Mouse (Mus musculus) heart, adult 18-20 months (tissue): Measurements from ENCODE around the gene Lasp1. TPM values are rescaled to one million over a fixed set of nuclear protein-coding genes. Genes with fewer than 3 reads are reported as not detected.
A peak's percentile ranks its signal among the peaks of the same experiment; 100 is the strongest.
"Not testable (repeated sequence)": the region's sequence is repeated elsewhere in the genome, so short reads cannot be mapped to it uniquely, and the experiment has no call there.

ENCODE experiments used
- DNase-seq, 2 experiments: peaks; one replicate each; pipeline ENCODE4 v3.0.0; 2021 to 2022; ENCODE audit warnings: mixed read lengths in 1 of 2
- total RNA-seq, 2 experiments: library from RNA; stranded (reverse); gene quantifications; 2 replicates each; pipeline ENCODE4 v1.2.3; 2021

The Lasp1 gene
- total RNA-seq, 2 experiments from 2014 or later, result 34.9 to 36.6 TPM

GRCm38 (mm10) chr11:97829365-97829764 lies 30.6 kb downstream of the Lasp1 start:
- peak in 1 of 2 experiments; percentile 6 for DNase-seq

DNA sequence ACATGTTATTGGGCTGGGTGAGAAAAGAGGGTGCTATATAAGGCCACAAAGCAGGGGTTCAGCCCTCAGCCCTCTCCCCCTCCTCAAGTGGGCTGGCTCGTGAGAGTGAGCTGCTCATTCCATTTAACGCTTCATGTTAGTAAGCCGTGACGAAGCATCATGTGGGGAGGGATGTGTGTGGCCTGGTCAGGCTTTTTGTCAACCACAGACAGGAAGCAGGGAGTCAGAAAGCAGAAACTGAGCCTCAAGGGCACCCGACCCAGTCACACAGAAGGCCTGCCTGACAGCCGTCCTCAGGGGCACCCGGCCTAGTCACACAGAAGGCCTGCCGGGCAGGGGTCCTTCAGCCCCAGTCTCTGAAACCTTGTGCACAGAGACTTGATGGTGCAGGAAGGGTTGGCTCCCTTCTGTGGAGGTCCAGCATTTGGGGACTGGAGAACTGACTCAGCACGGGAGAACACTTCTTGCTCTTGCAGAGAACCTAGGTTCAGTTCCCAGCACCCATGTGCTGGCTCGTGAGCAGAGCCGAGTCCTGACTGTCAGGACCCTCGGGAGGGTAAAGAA lies 31.2 kb downstream of the Lasp1 start:
- peak in 1 of 2 experiments; percentile 25 for DNase-seq

DNA sequence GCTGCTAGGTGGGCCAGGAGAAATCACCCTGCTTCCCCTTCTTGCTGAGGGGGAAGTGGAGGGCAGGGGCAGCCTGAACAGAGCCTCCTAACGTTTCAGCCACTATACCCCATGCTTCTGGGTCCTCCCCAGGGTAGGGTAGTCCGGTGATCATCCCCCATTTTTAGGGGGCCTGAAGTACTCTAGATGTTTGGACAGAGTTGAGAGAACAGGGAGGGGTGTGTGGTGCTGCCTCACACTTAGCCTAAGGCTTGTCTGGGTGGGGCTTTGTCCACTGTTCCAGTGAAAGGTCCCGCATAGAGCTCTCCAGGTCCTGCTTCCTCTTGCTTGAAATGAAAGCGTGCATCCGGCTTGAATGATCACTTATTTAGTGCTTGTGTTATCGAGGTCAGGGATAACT lies 31.7 kb downstream of the Lasp1 start:
- DNase-seq, result peak in 1 of 2 experiments; percentile 13

DNA sequence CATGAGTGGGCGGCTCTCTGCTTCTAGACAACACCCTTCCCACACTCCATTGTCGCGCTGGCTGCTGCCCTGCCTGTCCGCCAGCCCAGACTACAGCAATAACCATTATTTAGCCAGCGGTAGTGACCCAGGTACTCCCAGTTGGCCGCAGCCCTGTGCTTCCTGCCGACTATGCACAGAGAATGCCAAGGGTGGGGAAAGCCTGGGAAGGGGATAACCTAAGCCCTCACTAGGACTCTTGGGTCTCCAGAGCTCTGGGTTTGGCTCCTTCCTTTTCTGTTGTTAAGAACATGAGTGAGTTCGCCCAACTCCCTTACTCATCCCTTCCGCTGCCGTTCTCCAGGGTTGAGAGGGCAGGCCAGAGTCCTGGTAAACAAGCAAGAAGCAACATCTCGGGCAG lies 33.2 kb downstream of the Lasp1 start:
- peak; percentile 56 to 69 for DNase-seq

DNA sequence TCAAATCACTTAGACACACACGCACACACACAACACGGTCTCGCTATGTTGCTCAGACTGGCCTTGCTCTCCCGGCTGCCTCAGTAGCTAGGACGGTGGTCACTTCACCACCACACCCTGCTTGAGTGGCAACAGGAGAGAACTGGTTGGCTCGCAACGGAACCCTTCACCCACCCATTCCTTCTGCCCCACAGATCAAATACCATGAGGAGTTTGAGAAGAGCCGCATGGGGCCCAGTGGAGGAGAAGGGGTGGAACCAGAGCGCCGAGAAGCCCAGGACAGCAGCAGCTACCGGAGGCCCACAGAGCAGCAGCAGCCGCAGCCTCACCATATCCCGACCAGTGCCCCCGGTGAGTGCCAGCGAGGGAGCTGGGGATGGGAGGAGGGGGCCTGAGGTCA lies 34.6 kb downstream of the Lasp1 start:
- DNase-seq, result no peak

DNA sequence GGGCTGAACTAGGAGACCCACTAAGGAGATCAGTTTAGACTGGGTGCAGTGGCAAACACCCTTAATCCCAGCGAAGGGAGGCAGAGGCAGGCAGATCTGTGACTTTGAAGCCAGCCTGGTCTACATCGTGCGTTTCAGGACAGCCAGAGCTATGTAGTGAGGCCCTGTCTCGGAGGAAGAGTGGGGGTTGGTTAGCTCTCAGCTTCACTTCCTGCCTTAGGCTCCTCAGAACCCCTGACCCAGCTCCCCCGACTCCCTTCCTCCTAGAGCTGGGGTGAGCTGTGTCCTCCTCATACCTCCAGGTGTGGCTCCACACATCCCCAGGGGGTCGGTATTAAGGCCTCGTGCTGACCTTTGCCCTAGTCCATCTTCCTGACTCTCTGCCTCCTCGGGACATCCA lies 37.7 kb downstream of the Lasp1 start:
- DNase-seq, result peak in 1 of 2 experiments; percentile 12

DNA sequence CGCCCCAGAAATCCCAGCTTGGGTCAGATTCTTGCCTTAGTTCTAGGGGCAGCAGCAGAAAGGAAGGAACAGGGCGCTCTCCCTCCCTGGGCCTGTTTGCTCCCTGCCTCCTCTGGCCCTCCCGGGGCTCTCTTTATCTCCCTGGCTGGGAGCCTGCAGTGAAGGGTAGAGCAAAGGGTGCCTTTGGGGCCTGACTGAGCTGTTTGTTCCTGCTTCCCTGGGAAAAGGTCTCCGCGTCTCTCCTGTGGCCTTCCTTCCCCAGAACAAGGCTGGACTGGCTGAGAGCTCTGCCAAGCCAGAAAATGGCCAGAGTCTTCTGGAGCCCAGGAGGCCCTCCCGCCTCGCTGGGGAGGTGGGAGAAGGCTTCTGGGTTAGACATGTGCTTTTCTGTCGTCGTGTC lies 38.3 kb downstream of the Lasp1 start:
- peak; percentile 66 to 73 for DNase-seq

GRCm38 (mm10) chr11:97837641-97838149 lies 38.9 kb downstream of the Lasp1 start:
- DNase-seq, result peak in 1 of 2 experiments; percentile 21

- peak in 1 of 2 experiments; percentile 30 for DNase-seq
These were observed 40.1 kb downstream of the Lasp1 start for GRCm38 (mm10) chr11:97838779-97839440.

DNA sequence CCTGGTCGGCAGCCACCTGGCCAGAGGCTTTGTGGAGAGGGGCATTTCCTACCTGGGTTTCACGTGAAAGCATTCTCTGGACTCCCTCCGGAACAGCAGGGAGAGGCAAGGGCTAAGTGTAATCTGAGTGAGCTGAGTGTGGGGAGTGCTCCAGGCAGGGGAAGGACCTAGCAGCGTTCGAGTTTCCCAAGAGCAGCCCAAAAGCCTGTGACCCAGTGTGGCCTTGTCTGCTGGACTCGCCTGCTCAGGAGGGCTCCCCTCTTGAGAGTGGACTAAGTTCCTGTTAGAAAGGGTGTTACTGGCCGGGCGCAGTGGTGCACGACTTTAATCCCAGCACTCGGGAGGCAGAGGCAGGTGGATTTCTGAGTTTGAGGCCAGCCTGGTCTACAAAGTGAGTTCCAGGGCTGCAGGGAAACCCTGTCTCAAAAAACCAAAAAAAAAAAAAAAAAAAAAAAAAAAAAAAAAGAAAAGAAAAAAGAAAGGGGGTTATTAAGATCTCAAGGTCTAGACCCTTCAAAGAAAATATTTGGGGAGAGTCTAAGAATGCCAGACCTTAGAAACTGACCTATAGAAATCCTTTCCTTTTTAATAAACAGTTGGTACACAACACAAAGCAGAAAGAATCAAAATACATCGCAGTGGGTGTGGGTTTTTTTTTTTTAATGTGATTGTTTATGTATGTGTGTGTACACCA lies 40.8 kb downstream of the Lasp1 start:
- DNase-seq, result no peak

- no peak for DNase-seq
These were observed 41.3 kb downstream of the Lasp1 start for GRCm38 (mm10) chr11:97840135-97840490.

GRCm38 (mm10) chr11:97840539-97840954 lies 41.7 kb downstream of the Lasp1 start, which contains the start of gene B230217C12Rik:
TSS of gene B230217C12Rik (plus strand) at chr11:97840780.
- DNase-seq, result peak in 1 of 2 experiments; percentile 59

DNA sequence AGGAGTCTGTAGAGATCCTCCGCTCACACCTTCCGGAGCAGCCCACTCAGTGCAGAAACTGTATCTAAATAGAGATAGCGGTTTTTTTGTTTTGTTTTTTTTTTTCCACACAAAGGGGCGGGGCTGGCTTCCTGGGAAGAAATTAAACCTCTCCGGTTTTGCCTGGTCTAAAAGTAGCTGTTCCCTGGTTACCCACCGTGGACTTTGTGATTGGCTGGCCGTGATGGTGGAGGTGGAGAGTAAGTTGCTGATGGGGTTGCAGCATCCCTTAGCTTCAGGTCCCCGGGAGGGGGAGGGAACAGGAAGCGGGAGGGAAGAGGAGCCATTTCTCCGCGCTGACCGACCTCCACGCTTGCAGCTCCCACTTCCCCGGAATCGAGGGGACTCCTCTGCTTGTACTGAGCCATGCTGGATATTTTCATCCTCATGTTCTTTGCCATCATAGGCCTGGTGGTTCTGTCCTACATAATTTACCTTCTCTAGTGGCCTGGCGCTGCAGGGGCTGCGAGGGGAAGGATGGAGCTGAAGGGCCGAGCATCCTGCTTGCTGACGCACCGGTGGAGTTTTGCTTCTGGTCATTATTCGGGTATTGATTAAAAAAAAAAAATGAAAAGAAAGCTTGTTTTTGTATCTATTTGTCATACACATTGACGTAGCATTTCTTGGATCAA lies 42.3 kb downstream of the Lasp1 start:
- DNase-seq, result peak; percentile 84 to 89

DNA sequence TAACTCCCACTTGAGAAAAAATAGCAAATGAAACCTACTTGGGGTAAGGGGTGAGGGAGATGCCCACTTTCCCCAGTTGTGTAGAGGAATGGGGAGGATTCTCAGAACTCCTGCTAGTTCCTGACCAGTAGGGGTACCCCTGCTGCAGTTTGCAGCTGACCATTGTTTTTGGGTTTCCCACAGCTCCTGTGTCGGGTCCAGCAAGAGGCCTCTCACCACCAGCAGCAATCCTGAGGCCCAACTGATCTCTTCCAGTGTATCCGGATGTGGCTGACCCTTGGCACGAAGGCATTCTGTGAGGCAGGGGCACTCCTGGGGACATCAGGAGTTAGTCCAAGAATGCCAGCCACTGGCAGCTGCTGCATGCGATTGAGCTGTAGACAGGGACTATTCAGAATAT lies 43.2 kb downstream of the Lasp1 start:
- DNase-seq, result no peak

- peak in 1 of 2 experiments; percentile 49 for DNase-seq
These were observed 51.6 kb downstream of the Lasp1 start for GRCm38 (mm10) chr11:97850367-97850766.

DNA sequence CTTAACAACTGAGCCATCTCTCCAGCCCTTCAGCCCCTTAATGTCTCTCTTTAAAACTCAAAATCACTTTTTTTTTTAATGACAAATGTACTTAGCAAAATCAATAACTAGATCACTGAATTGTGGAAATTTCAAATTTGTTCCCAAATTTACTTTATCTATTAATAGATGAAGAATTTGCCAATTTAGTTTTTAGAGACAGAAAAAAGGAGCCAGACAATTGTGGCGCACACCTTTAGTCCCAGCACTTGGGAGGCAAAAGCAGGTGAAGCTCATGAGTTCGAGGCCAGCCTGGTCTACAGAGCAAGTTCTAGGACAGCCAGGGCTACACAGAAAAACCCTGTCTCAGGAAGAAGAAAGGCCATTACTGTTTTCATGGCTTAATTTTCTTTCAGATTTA lies 52.8 kb downstream of the Lasp1 start:
- DNase-seq, result no peak

- no peak for DNase-seq
These were observed 56.7 kb downstream of the Lasp1 start for GRCm38 (mm10) chr11:97855473-97855872.

DNA sequence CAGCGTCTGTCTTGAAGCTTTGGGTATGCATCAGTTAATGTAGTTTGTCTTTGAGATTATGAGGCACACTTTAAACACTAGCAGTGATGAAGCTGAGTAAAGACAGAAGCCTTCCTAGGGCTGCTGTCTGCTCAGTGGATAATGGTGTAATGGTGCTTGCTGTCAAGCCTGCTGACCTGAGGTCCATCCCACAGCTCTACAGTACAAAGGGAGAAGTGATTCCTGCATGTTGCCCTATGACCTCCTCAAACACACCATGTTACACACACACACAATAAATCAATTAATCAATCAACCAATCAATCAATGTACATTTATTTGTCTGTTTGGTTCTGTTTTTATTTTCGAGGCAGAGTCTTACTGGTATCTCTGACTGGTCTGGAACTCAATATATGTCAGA lies 63.3 kb downstream of the Lasp1 start:
- DNase-seq, result no peak

DNA sequence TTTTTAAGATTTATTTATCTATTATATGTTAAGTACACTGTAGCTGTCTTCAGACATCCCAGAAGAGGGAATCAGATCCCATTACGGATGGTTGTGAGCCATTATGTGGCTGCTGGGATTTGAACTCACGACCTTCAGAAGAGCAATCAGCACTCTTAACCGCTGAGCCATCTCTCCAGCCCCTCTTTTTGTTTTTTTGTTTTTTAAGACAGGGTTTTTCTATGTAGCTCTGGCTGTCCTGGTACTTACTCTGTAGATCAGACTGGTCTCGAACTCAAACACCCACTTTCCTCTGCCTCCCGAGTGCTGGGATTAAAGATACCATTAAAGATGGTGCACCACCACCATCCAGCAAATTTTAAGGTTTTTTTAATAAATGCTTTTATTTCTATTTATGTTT lies 66.6 kb downstream of the Lasp1 start:
- DNase-seq, result no peak

DNA sequence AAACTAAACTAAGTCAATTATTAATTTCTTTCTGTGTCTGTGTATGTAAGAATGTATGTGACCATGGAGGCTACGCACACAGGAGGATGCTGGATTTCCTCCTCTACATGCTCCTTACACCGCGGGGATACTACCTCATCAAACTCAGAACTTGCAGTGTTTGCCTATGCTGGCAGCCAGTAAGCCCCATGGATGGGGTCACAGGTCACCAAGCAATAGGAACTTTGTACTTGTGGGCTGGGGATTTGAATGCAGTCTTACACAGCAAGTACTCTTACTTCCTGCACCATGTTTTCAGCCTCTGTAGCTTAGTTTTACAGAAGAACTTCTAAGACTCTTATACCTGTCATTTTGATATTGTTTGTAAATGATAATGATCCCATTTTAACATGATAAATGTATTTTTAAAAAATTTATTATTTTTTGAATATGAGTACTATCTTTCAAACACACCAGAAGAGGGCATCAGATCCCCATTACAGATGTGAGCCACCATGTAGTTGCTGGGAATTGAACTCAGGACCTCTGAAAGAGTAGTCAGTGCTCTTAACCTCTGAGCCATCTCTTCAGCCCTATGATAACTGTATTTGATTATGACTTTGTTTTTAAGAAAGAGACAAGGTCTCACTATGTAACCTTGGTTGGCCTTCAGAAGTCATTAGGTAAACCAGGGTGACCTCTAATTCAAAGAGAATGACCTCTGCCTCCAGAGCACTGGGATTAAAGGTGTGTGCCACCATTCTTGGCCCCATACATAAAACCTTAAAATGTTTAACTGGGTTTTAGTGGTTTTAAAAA lies 67.5 kb downstream of the Lasp1 start:
- DNase-seq, result no peak

DNA sequence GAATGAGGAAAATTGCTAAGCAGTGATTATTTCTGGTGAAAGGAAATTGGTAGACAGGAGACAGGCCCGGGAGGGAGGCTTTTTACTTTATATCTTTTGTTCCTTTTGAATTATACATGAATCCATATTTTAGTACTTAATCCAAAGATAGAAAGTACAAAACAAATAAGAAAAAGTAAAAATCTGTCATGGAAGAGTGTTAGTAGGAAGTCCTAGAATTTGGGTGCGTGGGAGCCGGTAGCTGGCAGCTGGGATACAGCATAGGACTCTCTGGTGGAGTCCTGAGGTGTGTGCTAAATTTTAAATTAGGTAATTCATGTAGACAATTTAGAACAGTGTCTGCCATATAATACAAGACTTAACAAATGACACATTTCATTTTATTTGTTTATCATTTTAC lies 68.8 kb downstream of the Lasp1 start:
- no peak for DNase-seq

DNA sequence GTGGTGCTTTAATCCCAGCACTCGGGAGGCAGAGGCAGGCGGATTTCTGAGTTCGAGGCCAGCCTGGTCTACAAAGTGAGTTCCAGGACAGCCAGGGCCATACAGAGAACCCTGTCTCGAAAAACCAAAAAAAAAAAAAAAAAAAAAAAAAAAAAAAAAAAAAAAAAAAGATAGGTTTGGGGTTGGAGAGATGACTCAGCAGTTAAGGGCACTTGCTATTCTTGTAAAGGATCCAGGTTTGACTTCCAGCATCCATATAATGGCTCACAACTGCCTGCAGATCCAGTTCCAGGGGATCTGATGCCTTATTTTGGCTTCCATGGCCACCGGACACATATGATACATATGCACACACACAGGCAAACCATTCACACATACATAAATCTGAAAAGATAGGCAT lies 73.6 kb downstream of the Lasp1 start:
- not testable (repeated sequence) for DNase-seq
